ENCODE assay signal across 8 mouse cellular contexts in the genomic region with DNA sequence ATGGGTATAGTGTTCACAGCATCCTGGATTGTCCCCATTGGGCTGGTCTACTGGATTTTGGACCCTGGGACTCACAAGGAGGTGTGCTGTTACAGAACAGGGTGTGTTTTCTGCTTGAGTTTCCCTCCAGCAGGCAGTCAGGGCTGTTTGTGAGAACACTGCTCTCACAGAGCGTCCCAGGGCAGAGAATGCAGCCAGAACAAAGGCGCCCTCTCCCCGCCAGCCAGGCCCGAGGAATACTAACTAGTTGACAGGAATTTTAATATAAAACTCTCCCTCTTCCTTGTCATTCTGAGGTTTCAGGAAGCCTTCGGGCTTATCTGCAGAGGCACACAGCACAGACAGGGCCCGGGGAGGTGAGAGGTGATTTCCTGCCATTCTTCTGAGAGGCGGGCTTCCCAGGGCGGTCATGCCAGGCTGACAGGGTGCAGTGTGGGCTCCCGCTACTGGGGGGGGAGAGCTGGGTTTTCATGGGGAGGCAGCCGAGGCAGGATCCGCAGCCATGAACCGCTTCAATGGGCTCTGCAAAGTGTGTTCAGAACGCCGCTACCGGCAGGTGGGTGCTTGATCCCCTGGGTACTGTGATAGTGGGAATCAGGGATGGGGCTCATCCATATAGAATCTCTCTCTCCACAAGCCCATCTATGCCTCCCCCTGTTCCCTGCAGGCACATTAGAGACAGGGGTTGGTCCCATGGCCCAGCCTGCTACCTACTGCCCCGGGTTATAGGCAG. TPM values are rescaled to one million over a fixed set of nuclear protein-coding genes. Genes with fewer than 3 reads are reported as not detected.
DNase-seq lines count a peak whose midpoint lies in the region; ATAC-seq lines count a peak whose summit lies in the region.

No protein-coding gene starts in this region.

- no peak overlapping the region; the same call in 1 of the 2 replicates for H3K4me2 ChIP-seq in embryonic facial prominence, embryonic 13.5 days

- H3K27ac ChIP-seq in embryonic facial prominence, embryonic 13.5 days = peak overlapping the region; percentile 55

- peak overlapping the region; percentile 12 for H3K4me3 ChIP-seq in embryonic facial prominence, embryonic 13.5 days

- no peaks in the 10 kb centered on the region for H3K9me3 ChIP-seq in embryonic facial prominence, embryonic 13.5 days

- H3K27me3 ChIP-seq in embryonic facial prominence, embryonic 13.5 days = 0 out of 2 replicates have a peak, but pooled peaks cover 3% of the 10 kb centered on the region

- WGBS in embryonic facial prominence, embryonic 13.5 days = 35% methylated on average over 16 of the region's 16 CpGs

- peak; percentile 55 for DNase-seq in layer of hippocampus, adult 11-12 months (ENCODE audit: low spot score)
- no peak for DNase-seq in layer of hippocampus, adult 9-10 months (ENCODE audit: low spot score)
- peak; percentile 67 to 73 for DNase-seq in heart, postnatal 36 days
- peak; percentile 65 to 78 for DNase-seq in kidney, postnatal 4 days
- no peak for DNase-seq in urinary bladder, postnatal 25 days (ENCODE audit: low spot score)

- H3K36me3 ChIP-seq in embryonic facial prominence, embryonic 13.5 days = no peaks in the 10 kb centered on the region

- peaks cover 31% of the 10 kb centered on the region for H3K4me1 ChIP-seq in embryonic facial prominence, embryonic 13.5 days

- H3K9ac ChIP-seq in embryonic facial prominence, embryonic 13.5 days = peak overlapping the region; percentile 46; the same call in 1 of the 2 replicates

- no peak for ATAC-seq in embryonic facial prominence, embryonic 13.5 days (ENCODE audit: insufficient number of reproducible peaks, insufficient read depth, low FRiP score, low TSS enrichment, low read depth)
- peak; percentile 32 for ATAC-seq in megakaryocyte-erythroid progenitor cell, adult 5-6 weeks (replicated peaks; ENCODE audit: low FRiP score, low TSS enrichment, poor library complexity, severe bottlenecking)
- ATAC-seq in monocyte, adult 5-6 weeks (replicated peaks; ENCODE audit: insufficient number of reproducible peaks, low FRiP score, low TSS enrichment, poor library complexity, severe bottlenecking) = no peak

- intact Hi-C loops in heart, postnatal 36 days (cut with DNase I) = loop anchor here (2.0 kb wide), 2 partner anchors 57 to 75 kb away; no protein-coding TSS in a partner anchor

RNA-seq across cellular contexts. Expression of gene Rgs3, which starts 59.8 kb away (rescaled TPM):
- 50.8 and 53.2 TPM in 2 replicates for polyA plus RNA-seq in embryonic facial prominence, embryonic 13.5 days (2015; fragmentation: Nextera tagmentation; extraction: Ambion mirVana)
- total RNA-seq in heart, postnatal 36 days (2021) = 10 to 100 TPM; 26.8 to 37.1 TPM
- 0.68 and 11.0 TPM in 2 replicates for total RNA-seq in megakaryocyte-erythroid progenitor cell, adult 5-6 weeks (2014; fragmentation: Nextera tagmentation)
- 2.9 and 5.0 TPM in 2 replicates for total RNA-seq in megakaryocyte-erythroid progenitor cell, adult 5-6 weeks (2017)
- 74.1 to 183 TPM (median 86.7 TPM) in 3 replicates for total RNA-seq in monocyte, adult 5-6 weeks (2017)

Comparison
In these comparisons a context has a peak if more than half of its experiments do, and no peak if none do; other contexts are left out.
1. DNase-seq: peak in layer of hippocampus, adult 11-12 months (single experiment), heart, postnatal 36 days (2 of 2) and kidney, postnatal 4 days (2 of 2); none in layer of hippocampus, adult 9-10 months (single experiment) and urinary bladder, postnatal 25 days (single experiment).